Mouse (Mus musculus) heart, adult 18-20 months (tissue): ENCODE measurements around the gene Tmem121b. TPM values are rescaled to one million over a fixed set of nuclear protein-coding genes. Genes with fewer than 3 reads are reported as not detected.

ENCODE experiments used
- DNase-seq, 2 experiments: peaks; one replicate each; pipeline ENCODE4 v3.0.0; 2021 to 2022; ENCODE audit warnings: mixed read lengths in 1 of 2
- long read RNA-seq, 2 experiments: library from polyadenylated mRNA; stranded (forward); transcript quantifications; one replicate each; pipeline ENCODE4 v2.0.0; 2021
- total RNA-seq, 2 experiments: library from RNA; stranded (reverse); gene quantifications; 2 replicates each; pipeline ENCODE4 v1.2.3; 2021

Gene Tmem121b
- total RNA-seq: not detected
- long read RNA-seq, experiment 1: 0 reads
- long read RNA-seq, experiment 2: 0 reads

- DNase-seq: peak; percentile 29 to 30
Observed at GRCm38 (mm10) chr6:120493374-120494181, at the start of gene Tmem121b. Gene Tmem121b (minus strand): TSS chr6:120493807.

GRCm38 (mm10) chr6:120542061-120542460, 48.5 kb upstream of the Tmem121b start:
- DNase-seq: no peak

GRCm38 (mm10) chr6:120541386-120541785, 47.8 kb upstream of the Tmem121b start:
- DNase-seq: peak in 1 of 2 experiments; percentile 7

GRCm38 (mm10) chr6:120539781-120540231, 46.2 kb upstream of the Tmem121b start:
- peak; percentile 84 to 93 for DNase-seq

GRCm38 (mm10) chr6:120539132-120539759, 45.6 kb upstream of the Tmem121b start:
- DNase-seq: peak; percentile 87 to 91

GRCm38 (mm10) chr6:120536337-120536736, 42.7 kb upstream of the Tmem121b start:
- DNase-seq: no peak

DNA sequence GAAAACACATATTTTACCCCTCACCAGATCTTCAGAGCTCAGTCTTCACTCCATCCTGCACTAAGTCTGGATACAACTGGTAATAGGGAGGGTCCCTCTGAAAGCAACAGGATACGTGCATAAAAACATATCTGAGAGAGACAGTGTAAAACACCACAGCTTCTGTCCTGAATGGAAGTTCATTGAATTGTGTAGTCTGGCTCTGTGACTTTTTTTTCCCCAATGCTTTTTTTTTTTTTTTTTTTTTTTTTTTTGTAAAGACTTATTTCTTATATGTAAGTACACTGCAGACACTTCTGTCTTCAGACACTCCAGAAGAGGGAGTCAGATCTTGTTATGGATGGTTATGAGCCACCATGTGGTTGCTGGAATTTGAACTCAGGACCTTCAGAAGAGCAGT, 39.0 kb upstream of the Tmem121b start:
- DNase-seq: no peak

DNA sequence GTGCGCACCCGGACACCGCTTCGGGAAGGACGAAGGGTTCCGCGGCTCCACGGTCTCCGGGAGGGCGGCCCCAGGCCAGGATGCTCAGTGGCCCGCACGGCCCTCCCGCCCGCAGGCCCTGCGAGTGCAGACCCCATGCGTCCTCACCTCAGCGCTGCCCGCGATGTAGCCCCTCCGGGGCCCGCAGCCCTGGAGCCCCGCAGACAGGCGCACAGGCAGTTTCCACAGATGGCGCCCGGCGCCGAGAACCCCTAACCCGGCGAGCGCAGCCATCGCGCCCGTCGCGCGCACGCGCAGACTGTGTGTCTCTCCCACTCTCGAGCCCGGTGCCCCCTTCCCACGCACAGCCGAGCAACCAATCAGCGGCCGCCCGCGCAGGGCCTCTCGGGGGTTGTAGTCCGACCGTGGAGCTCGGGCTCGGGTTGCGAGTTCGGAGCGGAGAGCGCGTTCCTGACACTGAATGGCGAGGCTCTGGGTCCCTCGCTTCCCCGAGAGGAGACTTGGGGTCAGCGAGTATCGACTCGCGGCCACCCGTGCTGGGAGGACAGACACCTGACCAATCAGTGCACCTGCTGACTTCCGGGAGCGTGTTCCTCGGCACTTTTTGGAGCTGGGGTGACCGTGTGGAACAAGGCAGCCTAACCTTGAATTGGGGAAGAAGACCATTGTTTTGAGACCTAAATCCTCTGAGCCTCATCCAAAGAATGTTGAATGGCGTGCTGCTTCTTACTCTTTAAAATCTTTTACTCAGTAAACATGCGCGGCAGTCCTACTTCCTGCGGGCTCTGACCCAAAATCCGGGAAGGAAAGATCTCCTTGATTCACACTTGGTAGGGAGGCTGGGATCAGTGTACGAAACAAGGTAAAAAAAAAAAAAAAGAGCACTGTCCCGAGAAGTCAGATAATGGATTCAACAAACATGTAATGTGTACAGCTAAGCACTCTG, 37.7 kb upstream of the Tmem121b start, which contains the start of gene Hdhd5:
Gene Hdhd5 (minus strand): TSS at position 300 of the 946 bp plus-strand sequence.
- peak; percentile 95 for DNase-seq

- no peak for DNase-seq
Observed at GRCm38 (mm10) chr6:120529123-120529522, 35.5 kb upstream of the Tmem121b start.

- no peak for DNase-seq
Observed at GRCm38 (mm10) chr6:120524796-120525195, 31.2 kb upstream of the Tmem121b start.

DNA sequence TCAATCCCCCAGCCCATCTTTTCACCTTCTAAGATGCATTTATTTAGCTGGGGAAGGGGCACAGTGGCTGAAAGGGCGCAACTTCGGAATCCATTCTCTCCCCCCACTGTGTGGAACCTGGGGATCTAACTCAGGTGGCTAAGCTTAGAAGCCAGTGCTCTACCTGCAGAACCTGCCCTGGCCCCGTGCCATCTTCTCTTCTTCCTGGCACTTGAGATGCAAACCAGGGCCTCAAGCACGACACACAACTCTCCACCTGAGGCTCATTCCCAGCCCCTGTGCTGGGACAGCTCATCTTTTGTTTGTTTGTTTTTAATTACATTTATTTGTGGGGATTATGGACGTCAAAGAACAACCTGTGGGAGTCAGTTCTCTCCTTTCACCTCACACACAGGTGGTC, 26.0 kb upstream of the Tmem121b start:
- no peak for DNase-seq

DNA sequence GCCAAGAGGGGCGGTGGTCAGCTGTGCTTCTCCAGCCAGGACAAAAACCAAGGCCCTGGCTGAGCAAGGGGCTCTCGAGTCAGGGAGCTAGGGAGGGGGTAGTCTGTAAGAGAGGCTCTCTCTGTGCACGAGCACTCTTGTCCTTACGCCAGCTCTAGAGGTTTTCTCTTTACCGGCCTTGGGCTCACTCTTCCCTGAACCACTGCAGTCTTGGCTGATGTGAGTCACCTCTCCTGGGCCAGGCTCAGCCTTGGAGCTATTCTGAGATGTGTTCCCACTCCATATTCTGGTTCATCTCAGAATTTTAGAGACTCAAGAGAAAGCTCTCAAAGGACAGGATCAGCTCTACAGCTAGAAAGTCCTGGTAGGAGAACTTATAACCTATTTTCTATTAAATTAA, 23.7 kb upstream of the Tmem121b start:
- no peak for DNase-seq

- no peak for DNase-seq
Observed at GRCm38 (mm10) chr6:120516879-120517278, 23.3 kb upstream of the Tmem121b start.

GRCm38 (mm10) chr6:120516422-120516821, 22.8 kb upstream of the Tmem121b start:
- no peak for DNase-seq

- DNase-seq: no peak
Observed at GRCm38 (mm10) chr6:120511212-120511611, 17.6 kb upstream of the Tmem121b start.

DNA sequence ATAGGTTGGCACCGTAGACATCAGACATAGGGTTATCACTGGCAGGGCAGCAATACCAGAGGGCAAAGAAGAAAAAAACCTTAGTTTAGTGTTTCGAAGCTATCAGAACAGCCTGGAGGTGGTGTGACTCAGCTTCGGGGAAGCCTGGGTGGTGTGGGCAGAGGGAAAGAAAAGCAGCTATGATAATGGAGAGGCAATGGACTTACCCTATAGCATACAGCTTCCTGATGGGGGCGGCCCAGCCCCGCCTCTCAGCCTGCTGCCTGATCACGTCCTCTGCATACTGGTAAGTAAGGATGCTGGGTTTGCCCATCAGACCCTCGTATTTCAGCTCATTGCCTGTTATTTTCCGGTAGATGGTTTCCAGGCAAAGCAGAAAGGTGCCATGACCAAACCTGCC, 16.8 kb upstream of the Tmem121b start:
- no peak for DNase-seq

DNA sequence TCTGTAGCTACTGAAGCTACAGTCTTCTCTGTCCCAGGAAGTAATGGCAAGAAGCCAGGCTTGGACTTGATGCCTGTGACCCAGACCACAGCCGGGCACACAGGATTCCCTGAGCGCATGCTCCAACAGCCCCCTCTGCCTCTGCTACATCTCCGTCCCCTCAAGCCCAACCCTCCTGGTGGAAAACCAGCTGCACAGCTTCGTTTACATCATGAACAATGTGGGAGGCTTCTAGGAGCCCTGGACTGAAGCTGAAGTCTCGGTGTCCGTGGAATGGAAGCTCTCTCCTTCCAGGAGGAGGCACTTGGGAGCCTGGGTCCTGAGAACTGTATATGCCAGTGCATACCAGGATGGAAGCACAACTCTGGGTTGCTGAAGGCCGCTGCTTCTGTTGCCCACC, 16.4 kb upstream of the Tmem121b start:
- DNase-seq: no peak

GRCm38 (mm10) chr6:120508645-120509044, 15.0 kb upstream of the Tmem121b start:
- no peak for DNase-seq

DNA sequence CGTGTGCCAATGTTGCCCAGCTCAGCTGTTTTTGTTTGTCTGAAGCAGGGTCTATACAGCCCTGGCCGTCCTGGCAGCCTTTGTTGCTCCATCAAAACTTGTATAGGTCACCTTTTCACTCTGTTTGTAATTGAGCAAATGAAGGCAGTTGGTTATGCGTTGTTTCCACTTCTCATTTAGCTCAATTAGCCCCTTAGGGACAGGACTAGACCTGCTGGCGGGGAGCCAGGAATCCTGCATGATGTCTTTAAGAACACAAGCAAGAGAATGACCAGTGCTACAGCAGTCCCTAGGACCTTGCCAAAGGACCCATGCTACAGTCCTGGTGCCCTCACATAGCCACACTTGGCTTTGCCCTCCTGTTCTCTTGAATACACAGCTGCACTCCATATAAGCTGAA, 11.9 kb upstream of the Tmem121b start:
- DNase-seq: no peak

- DNase-seq: no peak
Observed at GRCm38 (mm10) chr6:120504051-120504450, 10.4 kb upstream of the Tmem121b start.

DNA sequence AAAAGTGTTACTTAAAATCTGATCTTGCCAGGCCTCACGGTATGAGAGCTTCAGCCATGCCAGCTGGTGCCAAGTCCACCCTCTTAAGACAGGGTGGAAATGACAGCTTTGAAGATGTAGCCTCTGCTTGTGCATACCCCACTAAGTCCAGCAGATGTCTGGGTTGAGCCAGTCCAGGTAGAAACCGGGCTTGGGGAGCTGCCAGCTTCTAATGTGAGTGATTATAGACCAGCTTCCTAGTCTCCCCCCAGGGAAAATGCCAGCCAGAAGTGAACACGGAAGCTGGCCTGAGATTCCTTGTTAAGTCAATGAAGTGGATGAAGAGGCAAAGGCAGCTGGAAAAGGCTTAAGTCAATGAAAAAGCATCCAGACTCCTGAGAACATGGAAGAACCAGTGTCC, 2.9 kb upstream of the Tmem121b start:
- DNase-seq: no peak
